Comparison of ENCODE assay signal across 8 mouse cellular contexts in genomic region chr8:120498349-120498831, GRCm38 (mm10).
DNase-seq lines count a peak whose midpoint lies in the region; ATAC-seq and TF ChIP-seq lines count a peak whose summit lies in the region.

No protein-coding gene starts in this region.

- TF ChIP-seq CTCF in left cerebral cortex, adult 2 months (IDR thresholded peaks at IDR 0.05): no peak

- H3K27me3 ChIP-seq in embryonic facial prominence, embryonic 15.5 days: no peaks in the 10 kb centered on the region
- no peaks in the 10 kb centered on the region for H3K27me3 ChIP-seq in limb, embryonic 11.5 days (ENCODE audit: control insufficient read depth, insufficient read depth, low read length)
- no peaks in the 10 kb centered on the region for H3K27me3 ChIP-seq in neural tube, embryonic 14.5 days (ENCODE audit: control insufficient read depth, insufficient read depth, low read length)

- ATAC-seq in embryonic facial prominence, embryonic 15.5 days (ENCODE audit: insufficient number of reproducible peaks, low FRiP score, low TSS enrichment, low read depth): no peak
- ATAC-seq in limb, embryonic 11.5 days (ENCODE audit: insufficient number of reproducible peaks, low FRiP score, low TSS enrichment, low read depth): no peak
- no peak for ATAC-seq in neural tube, embryonic 14.5 days (ENCODE audit: low read depth)

- no peak overlapping the region for H3K4me3 ChIP-seq in left cerebral cortex, adult 2 months
- no peak overlapping the region for H3K4me3 ChIP-seq in embryonic facial prominence, embryonic 15.5 days (replicated peaks)
- H3K4me3 ChIP-seq in limb, embryonic 11.5 days (ENCODE audit: low read depth, low read length): no peak overlapping the region
- H3K4me3 ChIP-seq in neural tube, embryonic 14.5 days (ENCODE audit: low read depth, low read length): no peak overlapping the region

- no peak overlapping the region for H3K4me2 ChIP-seq in embryonic facial prominence, embryonic 15.5 days (replicated peaks)
- H3K4me2 ChIP-seq in limb, embryonic 11.5 days (ENCODE audit: low read depth, severe bottlenecking): peak overlapping the region; percentile 27; the same call in 1 of the 2 replicates
- peak overlapping the region; percentile 30; the same call in 1 of the 2 replicates for H3K4me2 ChIP-seq in neural tube, embryonic 14.5 days (ENCODE audit: low read depth, low read length)

- no peak for DNase-seq in left cerebral cortex, adult 2 months (ENCODE audit: extremely low spot score in 1 of 2, low spot score in 2 of 2)
- no peak for DNase-seq in left cerebral cortex, adult 8-10 months (ENCODE audit: low spot score in 2 of 2)
- DNase-seq in limb, embryonic 11.5 days (ENCODE audit: low spot score): no peak
- DNase-seq in adrenal gland, postnatal 14 days: no peak
- no peak for DNase-seq in B cell, adult 2 months
- DNase-seq in urinary bladder, postnatal 10 days (ENCODE audit: low spot score): no peak

- H3K27ac ChIP-seq in left cerebral cortex, adult 2 months: 0 out of 2 replicates have a peak overlapping the region, but pooled peaks have one; percentile 6
- H3K27ac ChIP-seq in embryonic facial prominence, embryonic 15.5 days (replicated peaks): 0 out of 2 replicates have a peak overlapping the region, but pooled peaks have one; percentile 7
- no peak overlapping the region; the same call in 1 of the 2 replicates for H3K27ac ChIP-seq in limb, embryonic 11.5 days (replicated peaks; ENCODE audit: low read depth, low read length)
- H3K27ac ChIP-seq in neural tube, embryonic 14.5 days (ENCODE audit: low read depth, low read length): peak overlapping the region; percentile 46

- H3K36me3 ChIP-seq in embryonic facial prominence, embryonic 15.5 days: no peaks in the 10 kb centered on the region
- no peaks in the 10 kb centered on the region for H3K36me3 ChIP-seq in limb, embryonic 11.5 days (ENCODE audit: control insufficient read depth, insufficient read depth, low read length)
- no peaks in the 10 kb centered on the region for H3K36me3 ChIP-seq in neural tube, embryonic 14.5 days (ENCODE audit: control insufficient read depth, insufficient read depth, low read length)

- no peaks in the 10 kb centered on the region for H3K9me3 ChIP-seq in embryonic facial prominence, embryonic 15.5 days (replicated peaks)
- no peaks in the 10 kb centered on the region for H3K9me3 ChIP-seq in limb, embryonic 11.5 days (ENCODE audit: control insufficient read depth, low read length)
- H3K9me3 ChIP-seq in neural tube, embryonic 14.5 days (ENCODE audit: control insufficient read depth, low read length): no peaks in the 10 kb centered on the region

- peaks cover 82% of the 10 kb centered on the region for H3K4me1 ChIP-seq in embryonic facial prominence, embryonic 15.5 days
- peaks cover 62% of the 10 kb centered on the region for H3K4me1 ChIP-seq in limb, embryonic 11.5 days (ENCODE audit: control insufficient read depth, insufficient read depth, low read length)
- peaks cover 63% of the 10 kb centered on the region for H3K4me1 ChIP-seq in neural tube, embryonic 14.5 days (ENCODE audit: control insufficient read depth, insufficient read depth, low read length)

- H3K9ac ChIP-seq in embryonic facial prominence, embryonic 15.5 days: no peak overlapping the region
- H3K9ac ChIP-seq in limb, embryonic 11.5 days (ENCODE audit: low read length): peak overlapping the region; percentile 22; the same call in 1 of the 2 replicates
- peak overlapping the region; percentile 29 for H3K9ac ChIP-seq in neural tube, embryonic 14.5 days (replicated peaks; ENCODE audit: low read depth, low read length)

- 31% methylated on average over 4 of the region's 4 CpGs for WGBS in embryonic facial prominence, embryonic 15.5 days
- WGBS in limb, embryonic 11.5 days: 16% methylated on average over 4 of the region's 4 CpGs
- 26% methylated on average over 4 of the region's 4 CpGs for WGBS in neural tube, embryonic 14.5 days

- intact Hi-C loops in left cerebral cortex, adult 2 months (cut with DNase I): no loop called here
